Mouse (Mus musculus) telencephalon, adult 2 months (tissue): Measurements from ENCODE around the gene Bicdl2.

Source experiments
- DNase-seq: peaks from one replicate; pipeline ENCODE4 v3.0.0-alpha.2; 2011; ENCODE audit warnings: low read depth, low spot score

Bicdl2 gene

GRCm38 (mm10) chr17:23660117-23660875 is at the start of gene Bicdl2:
Bicdl2 (plus strand) TSS chr17:23660506.
- no peak for DNase-seq

GRCm38 (mm10) chr17:23617087-23617486 is 43.2 kb upstream of the Bicdl2 start:
- DNase-seq: no peak

- DNase-seq: no peak
Observed at GRCm38 (mm10) chr17:23620351-23620750, 40.0 kb upstream of the Bicdl2 start.

GRCm38 (mm10) chr17:23627813-23628212 is 32.5 kb upstream of the Bicdl2 start:
- DNase-seq: no peak

GRCm38 (mm10) chr17:23630195-23631020 is 29.9 kb upstream of the Bicdl2 start:
- DNase-seq: peak; percentile 70

- no peak for DNase-seq
Observed at GRCm38 (mm10) chr17:23631241-23631640, 29.1 kb upstream of the Bicdl2 start.

GRCm38 (mm10) chr17:23644613-23645495 is 15.5 kb upstream of the Bicdl2 start, which contains the start of gene Mmp25:
Mmp25 (minus strand) TSS chr17:23645277.
- DNase-seq: no peak

GRCm38 (mm10) chr17:23645894-23646293 is 14.4 kb upstream of the Bicdl2 start:
- DNase-seq: no peak

- DNase-seq: no peak
Observed at GRCm38 (mm10) chr17:23651363-23651762, 8.9 kb upstream of the Bicdl2 start.

GRCm38 (mm10) chr17:23653324-23653723 is 7.0 kb upstream of the Bicdl2 start:
- DNase-seq: no peak

GRCm38 (mm10) chr17:23654001-23654400 is 6.3 kb upstream of the Bicdl2 start:
- no peak for DNase-seq

- DNase-seq: no peak
Observed at GRCm38 (mm10) chr17:23654410-23654809, 5.9 kb upstream of the Bicdl2 start.

GRCm38 (mm10) chr17:23658450-23658849 is 1.9 kb upstream of the Bicdl2 start:
- no peak for DNase-seq

GRCm38 (mm10) chr17:23660876-23661200 is 532 bp downstream of the Bicdl2 start:
- DNase-seq: no peak

GRCm38 (mm10) chr17:23661526-23661925 is 1.2 kb downstream of the Bicdl2 start:
- DNase-seq: no peak

GRCm38 (mm10) chr17:23664556-23665021 is 4.3 kb downstream of the Bicdl2 start:
- no peak for DNase-seq

- DNase-seq: no peak
Observed at GRCm38 (mm10) chr17:23665511-23665910, 5.2 kb downstream of the Bicdl2 start.

GRCm38 (mm10) chr17:23670516-23671074 is 10.3 kb downstream of the Bicdl2 start:
- no peak for DNase-seq

GRCm38 (mm10) chr17:23671519-23671918 is 11.2 kb downstream of the Bicdl2 start:
- DNase-seq: no peak

- no peak for DNase-seq
Observed at GRCm38 (mm10) chr17:23672761-23673160, 12.5 kb downstream of the Bicdl2 start.

- peak; percentile 99 for DNase-seq
Observed at GRCm38 (mm10) chr17:23673424-23674073, 13.2 kb downstream of the Bicdl2 start, which contains the start of the genes Hcfc1r1 and Thoc6. Hcfc1r1 (plus strand) TSS chr17:23673596. Thoc6 (minus strand) TSS chr17:23673882.
